Mouse (Mus musculus) ES-CJ7 (cell line): ENCODE measurements at regions not wholly inside any gene's neighbourhood (a gene's known extent, or its start where the extent isn't known, plus 50 kb on each side); places are given as distances from the start of the nearest gene placed in this dataset.

Experiments
- DNase-seq: peaks from one replicate; pipeline ENCODE4 v3.0.0; 2011; ENCODE audit warnings: low read depth, low spot score

DNA sequence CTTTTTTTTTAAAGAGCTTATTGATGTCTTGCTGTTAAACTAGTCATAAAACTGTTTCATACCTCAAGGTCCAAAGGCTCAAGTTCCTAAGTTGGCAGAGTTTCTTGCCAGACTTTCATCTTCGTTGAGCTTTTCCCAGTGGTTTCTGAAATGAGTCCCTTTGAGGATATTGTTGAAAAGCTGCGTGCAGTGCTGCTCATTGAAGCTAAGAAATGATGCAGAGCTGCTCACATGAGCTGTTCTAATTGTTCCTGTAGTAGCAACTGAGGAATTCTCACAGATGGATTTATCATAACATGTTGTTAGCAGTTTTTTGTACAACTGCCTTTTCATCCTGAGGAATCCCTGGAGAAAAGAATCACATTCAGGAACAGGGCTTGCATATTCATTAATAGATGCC lies 249.3 kb downstream of the Col11a1 start:
- no peak for DNase-seq

DNA sequence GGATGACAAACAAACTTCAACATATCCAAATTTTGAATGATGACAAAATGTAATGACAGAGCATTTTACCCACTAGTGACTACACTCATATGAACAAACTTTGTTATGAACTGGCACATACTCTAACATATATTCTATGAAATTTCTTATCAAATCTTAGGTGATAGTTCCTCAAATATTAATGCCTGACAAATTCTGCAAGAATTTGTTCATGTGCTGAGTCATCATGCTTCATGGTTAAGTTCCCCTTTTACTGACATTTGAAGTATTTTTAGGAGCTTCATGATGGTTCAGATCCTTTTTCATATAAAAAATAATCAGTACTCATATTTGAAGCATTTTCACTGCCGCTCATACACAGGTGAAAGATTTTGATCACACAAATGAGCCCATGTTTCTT lies 289.1 kb downstream of the Col11a1 start:
- DNase-seq = no peak

DNA sequence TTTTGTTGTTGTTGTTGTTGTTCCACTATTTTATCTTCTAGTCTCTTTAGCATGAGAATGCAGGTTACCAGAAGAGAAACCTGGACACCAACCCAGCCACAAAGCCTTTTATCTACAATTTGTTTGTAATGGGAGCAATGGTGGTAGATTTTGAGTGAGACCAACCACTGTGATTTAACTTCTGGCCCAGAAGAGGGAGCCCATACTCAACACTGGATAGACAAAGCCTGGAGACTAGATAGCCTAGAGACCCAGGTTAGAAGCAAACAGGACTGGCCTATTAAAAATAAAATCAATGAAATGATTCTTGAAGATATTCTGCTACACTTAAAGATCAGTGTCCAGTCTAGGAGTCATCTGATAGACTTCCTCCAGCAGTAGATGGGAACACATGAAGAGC lies 304.0 kb downstream of the Col11a1 start:
- DNase-seq = peak; percentile 13

DNA sequence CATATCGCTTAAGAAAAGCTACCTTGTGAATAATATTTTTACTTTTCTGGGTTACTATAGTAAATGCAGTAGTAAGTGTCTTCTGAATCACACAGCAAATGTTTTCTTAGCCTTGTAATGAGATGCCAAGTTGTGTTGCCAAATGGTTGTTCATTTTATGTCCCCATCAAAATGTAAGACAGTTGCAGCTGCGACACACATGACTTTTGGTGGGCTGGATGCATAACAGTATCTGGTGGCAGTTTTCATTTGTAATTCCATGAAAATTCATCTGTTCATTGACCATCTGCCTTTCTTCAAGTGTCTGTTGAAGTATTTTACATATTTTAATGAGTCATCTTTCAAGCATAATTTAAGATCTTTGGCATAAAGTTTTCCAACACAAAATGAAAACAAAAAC lies 313.4 kb downstream of the Col11a1 start:
- DNase-seq = no peak

DNA sequence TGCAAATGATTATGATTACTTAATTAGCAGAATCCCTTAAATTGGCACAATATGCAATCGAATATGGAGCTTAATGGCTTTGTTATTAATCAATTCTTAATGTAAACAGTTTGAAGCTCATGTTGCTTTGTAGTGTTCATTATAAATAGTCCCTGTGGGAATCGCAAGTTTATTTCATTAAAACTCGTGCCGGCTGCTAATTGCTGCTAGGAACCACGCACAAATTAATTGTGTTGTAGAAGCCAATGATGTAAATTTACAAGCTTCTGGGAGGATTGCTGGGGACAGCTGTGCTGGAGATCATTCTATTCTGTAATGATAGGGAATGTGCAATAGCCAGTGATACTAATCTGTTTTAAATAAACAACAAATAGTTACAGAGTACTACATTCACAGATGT lies 349.7 kb downstream of the Col11a1 start:
- no peak for DNase-seq

DNA sequence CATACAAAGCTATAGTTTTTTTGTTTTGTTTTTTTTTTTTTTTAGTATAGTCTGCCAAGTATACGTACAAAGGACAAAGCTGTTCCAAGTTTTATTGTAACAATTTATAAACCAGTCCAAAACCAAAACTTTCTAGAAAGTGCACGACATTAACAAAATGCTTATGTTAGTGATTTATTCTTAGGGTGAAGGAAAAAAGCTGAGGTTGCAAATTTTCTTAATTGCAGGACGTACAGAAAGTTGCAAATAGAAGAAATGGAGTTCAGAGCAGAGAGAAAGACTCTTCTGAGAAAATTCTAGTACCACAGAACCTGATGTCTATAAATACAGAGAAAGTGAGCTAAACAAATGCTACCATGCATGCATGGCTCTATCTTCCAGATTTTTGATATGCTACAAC lies 373.1 kb downstream of the Col11a1 start:
- no peak for DNase-seq
